Mouse (Mus musculus): Measurements from ENCODE around the gene Tbx4. TPM values are rescaled to one million over a fixed set of nuclear protein-coding genes. Genes with fewer than 3 reads are reported as not detected.

The Tbx4 gene
- total RNA-seq, 2 experiments from 2014 or later, result 1.7 to 2.6 TPM

DNA sequence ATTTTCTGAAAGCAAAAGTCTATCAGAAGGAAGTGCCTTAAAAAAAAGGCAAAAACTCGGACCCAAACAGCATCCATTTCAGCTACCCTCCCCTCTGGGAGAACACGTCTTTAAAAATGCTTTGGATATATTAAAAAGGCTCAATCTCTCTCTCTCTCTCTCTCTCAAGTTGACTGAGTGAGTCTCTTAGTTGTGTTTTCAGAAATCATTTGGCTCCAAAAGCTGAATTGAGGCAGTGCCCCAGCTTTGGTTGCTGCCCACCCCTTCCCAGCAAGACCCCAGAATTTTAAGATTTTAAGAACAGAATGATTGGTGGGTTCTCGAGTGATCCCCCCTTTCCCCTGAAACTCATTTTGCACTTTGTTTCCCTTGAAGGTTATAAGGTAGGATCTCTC, 7.9 kb downstream of the Tbx4 start:
- DNase-seq, result no peak
- intact Hi-C loops (cut with DNase I; ENCODE audit: low total_unique reads), result no loop called here

DNA sequence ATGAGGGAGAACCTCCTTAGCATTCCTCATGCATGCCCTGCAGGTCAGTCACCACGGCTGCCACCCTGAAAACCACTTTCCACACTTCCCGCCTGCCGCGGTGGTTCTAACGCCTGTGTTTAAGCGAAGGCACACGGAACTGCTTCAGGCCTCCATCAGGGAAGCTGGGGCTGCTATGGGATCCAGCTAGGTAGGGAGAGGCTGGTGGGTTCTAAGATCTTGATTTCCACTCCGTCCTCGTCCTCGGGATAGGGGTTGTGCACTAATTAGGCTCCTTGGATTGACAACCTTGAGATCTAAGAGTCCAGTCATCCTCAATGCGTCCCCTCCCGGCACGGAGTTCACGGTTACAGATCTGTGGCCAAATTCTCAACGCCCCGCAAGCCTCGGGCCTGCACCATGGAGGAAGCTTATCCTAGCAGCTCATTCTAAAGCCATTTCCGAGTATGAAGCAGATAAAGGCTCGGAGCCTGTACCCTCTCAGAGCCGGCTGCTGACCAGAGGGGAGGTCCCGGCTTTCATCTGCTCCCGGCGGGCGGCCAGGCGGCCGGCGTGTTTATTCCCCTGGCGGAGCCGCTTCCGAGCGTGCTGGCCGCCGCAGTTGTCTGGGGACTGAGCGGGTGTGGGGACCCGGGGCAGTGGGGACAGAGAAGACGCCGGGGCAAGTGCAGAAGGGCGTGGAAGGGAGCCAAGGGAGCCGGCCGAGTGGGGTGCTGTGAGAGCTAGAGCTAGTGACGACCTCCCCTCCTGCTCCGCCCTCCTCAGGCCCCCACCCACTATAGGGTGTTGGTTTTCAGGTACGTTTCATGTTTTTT, 8.7 kb downstream of the Tbx4 start:
- DNase-seq, result peak; percentile 51
- intact Hi-C loops (cut with DNase I; ENCODE audit: low total_unique reads), result no loop called here

DNA sequence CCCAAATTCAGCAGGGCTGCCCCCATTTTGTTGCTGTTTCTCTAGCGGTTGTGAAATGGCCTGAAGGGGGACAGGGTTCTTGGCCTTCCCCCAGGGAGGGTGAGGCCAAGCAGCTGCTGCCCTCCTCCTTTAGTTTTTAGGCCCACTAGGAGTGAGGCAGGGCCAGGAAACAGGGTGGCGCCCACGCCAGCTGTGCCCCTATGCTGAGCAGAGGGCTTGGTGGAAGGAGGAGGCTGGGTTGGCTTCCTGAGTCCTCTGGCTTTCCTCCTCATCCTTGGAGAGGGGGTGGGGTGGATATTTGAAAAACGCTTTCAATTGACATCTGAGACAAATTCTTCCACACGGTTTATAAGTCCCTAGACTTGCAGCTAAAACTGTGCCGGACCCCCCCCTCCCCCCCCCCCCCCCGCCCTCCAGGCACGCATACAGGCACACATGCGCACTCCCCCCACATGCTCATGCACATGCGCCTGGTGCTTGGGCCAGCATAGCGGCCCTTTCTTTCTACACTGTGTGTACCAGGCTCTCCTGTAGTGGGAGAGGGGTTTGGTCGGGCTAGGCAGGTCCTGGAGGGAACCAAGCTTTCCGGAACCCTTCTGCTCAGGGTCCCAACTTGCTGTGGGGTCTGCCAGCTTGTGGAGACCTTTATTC, 10.2 kb downstream of the Tbx4 start:
- no peak for DNase-seq
- intact Hi-C loops (cut with DNase I; ENCODE audit: low total_unique reads), result no loop called here

DNA sequence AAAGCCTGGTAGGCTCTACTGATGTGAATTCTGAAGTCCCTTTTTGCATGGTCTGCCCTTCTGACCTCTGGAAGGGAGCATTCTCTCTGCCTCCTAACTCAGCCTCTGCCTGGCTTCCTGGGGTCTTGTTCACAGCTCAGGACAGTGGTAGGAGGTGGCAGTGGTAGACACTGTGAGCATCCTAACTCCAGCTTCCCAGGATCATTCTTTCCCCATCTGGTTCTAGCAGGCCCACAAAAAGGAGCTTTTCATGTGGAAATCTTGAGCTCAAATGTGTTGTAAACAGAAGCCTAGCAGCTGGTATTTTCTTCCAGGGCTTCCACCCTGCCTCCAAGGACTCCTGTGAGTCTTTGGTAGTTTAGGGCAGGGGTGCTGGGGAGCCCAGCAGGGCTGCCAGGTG, 14.1 kb downstream of the Tbx4 start:
- intact Hi-C loops (cut with DNase I; ENCODE audit: low total_unique reads), result no loop called here
- DNase-seq, result no peak

DNA sequence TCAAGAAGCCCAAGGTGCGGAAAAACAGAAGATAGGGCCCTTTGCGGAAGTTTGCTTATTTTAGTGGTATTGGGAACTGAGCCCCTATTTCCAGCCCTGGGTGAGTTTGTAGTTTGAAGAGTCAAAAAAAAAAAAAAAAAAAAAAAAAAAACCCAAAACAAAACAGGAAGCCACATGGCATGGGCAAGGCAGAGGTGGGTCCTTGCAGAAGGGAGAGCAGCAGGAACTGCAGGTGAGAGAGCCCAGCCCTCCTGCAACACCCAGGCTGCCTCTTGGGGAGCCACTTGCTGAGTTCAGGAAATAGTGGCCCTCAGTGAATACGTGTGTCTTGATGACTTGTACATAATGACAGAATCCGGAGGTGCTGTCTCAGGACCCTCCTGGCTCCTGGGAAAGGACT, 23.3 kb downstream of the Tbx4 start:
- intact Hi-C loops (cut with DNase I; ENCODE audit: low total_unique reads), result no loop called here
- DNase-seq, result no peak

DNA sequence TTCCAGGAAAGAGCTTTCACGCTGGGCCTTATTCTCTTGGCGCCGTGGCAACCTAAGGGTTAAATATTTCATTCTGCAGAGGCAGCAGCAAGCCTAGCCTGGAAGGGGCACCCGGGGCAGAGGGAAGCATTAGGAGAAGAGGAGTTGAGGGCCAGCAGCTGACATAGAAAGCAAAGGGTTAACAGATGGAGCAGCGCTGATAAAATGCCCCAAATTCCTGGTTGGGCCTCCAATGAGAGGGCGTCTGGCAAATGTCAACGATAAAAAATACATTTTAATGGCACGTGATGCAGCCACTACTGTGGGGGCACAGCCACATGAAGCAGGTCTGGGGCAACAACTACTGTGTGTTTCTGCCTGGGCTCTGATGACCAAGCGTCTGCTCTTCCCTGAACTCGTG, 23.9 kb downstream of the Tbx4 start:
- no peak for DNase-seq
- intact Hi-C loops (cut with DNase I; ENCODE audit: low total_unique reads), result no loop called here

DNA sequence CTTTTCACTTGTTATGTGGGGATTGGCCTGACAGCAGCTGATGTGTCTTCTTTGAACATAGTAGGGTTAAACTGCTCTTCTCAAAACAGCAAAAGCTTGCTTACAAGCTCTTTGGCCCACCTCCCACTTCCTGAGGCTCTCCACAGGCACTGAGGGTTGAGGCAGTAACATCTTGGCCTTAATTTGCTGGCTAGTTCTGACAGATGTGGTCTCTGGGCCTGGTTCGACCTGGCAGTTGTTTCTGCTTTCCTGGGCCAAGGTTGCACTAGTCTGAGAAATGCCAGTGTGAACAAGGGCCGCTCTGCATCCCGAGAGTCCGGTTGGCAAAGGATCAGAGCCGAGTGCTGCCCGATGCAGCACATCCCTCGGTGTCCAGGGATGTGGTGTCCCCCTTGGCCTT, 27.3 kb downstream of the Tbx4 start:
- peak; percentile 52 for DNase-seq
- intact Hi-C loops (cut with DNase I; ENCODE audit: low total_unique reads), result no loop called here

DNA sequence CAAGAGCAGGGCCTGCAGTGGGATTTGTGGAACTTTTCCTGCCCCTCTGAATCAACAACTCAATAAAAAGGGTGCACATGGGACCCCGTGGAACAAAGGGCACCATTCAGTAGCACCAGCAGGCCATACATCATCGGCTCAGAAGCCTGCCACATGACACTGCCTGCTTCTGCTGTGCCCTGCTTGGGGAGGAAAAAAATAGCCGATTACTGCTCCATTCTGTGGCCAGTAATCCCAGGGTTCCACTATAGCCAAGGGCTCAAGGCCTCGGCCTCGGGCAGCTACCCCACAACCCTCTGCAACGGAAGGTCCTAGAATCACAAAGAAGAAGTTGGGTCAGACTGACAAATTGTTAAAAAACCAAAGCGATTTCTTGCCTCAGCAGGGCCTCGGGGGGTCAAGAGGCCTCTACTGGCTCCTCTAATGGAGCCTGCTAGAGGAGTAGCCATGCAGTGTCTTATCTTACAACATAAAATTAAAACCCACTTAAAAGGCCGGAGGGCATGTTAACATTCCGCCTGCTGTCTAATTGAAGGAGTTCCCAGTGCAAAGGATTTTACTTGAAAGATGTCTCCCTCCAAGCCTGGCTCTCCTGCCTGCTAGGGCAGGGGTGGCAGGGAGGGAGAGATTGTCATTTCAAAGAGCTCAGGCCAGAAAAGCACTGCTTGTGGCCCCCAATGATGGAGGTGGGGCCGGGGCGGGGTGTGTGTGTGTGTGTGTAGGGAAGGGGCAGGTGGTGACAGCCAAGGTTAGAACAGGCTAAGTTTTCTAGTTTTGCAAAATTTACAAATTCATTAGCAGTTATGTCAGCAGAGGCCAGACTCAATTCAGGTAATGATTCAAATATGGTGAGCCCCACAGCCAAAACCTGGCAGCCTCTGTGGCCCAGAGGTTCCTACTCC, 31.1 kb downstream of the Tbx4 start:
- intact Hi-C loops (cut with DNase I; ENCODE audit: low total_unique reads), result no loop called here
- no peak for DNase-seq

DNA sequence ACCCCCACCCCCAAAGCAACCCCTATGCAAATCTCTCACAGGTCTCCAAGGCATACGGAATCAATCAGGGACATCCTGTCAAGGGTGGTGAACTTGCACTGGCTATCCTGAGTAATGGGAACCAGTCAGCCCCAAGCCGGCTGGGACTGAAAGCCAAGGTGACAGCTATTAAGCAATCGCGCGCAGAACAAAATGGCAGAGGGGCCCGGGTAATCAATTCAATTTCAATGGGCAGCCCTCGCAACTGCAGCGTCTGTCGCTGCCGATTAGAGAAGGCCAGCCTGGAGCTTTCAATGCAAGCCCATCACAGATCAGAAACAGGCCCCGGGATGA, 31.7 kb downstream of the Tbx4 start:
- intact Hi-C loops (cut with DNase I; ENCODE audit: low total_unique reads), result no loop called here
- no peak for DNase-seq

DNA sequence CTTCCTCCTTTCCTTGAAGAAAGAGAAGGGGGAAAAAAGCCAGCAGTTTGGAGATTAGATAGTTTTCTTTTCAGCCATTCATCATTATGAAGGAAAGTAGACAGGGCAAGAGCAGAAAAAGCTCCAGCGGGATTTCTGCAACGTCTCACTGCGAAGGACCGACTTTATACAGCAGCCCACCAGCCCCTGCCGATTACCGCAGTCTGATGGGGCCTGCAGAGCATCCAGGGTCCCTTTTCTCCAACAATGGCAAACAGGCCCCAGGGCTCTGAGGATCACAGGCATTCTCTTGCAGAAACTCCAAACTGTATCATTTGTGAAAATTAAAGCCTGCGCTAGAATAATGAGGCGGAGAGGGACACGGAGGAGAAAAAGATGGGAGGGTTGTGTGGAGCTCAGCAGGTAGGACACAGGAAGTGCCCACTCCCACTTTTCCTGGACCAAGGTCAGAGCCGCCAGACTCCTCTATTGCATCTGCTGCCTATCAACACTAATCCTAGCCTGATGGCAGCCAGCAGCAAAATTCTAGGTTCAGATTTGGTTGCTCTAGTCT, 32.2 kb downstream of the Tbx4 start:
- DNase-seq, result no peak
- intact Hi-C loops (cut with DNase I; ENCODE audit: low total_unique reads), result no loop called here

DNA sequence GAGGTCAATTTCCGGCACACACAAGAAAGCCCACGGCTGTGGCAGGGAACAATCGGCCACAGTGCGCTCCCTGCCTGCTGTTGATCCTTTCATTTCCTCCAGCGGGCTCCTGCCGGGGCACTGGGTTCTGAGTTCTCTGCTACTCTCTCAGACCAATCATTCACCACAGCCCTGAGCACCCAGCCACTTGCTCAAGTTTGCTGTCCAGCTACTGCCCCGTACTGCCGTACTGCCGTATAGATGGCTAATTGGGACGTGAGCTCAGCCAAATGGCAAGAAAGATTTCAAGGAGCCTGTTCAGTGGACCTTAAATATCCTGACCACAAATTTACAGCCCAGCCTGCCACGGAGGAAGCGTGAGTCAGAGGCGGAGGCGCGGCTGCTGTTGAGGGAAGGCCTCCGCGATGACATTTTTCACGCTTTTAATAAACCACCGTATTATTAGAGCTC, 39.1 kb downstream of the Tbx4 start:
- DNase-seq, result peak; percentile 34
- intact Hi-C loops (cut with DNase I; ENCODE audit: low total_unique reads), result no loop called here

DNA sequence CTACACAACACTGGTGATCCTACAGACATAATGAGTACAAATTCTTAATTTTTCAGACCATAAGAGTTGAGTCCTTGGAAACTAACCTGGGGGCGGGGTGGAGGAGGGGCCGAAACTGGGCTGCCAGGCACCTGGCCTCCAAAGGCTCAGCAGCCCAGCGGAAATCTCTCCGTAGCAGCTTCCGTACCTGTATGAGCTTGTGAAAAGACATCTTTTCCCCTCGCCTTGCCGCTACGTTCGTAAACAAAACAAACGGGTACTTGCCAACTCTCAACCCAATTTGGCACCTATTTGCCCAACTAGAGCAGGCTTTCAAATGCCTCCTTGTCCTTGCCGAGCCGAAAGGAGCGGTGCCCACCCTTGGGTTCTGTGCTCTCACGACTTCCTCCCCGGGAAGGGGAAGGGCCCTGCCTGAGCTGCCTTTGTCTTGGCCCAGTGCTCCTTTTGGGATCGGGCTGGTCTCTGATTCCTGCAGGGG, 40.1 kb downstream of the Tbx4 start:
- DNase-seq, result no peak
- intact Hi-C loops (cut with DNase I; ENCODE audit: low total_unique reads), result no loop called here

DNA sequence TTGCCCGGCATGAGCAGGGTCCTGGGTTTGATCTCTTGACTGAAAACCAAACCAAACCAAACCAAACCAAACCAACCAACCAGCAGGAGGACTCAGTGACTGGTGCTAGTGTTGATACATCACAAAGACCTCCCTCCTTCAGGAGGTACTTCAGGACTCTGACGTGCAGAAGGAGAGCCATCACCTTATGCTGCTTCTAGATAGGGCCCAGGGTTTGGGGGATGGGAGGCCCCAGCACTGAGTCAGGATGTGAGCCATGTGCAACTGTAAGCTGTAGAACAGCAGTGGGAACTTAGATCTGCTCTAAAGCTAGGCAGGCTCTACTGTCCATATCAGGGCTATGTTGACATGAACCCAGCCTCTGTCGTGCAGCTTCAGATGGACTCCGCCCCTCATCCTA, 41.9 kb downstream of the Tbx4 start:
- intact Hi-C loops (cut with DNase I; ENCODE audit: low total_unique reads), result no loop called here
- no peak for DNase-seq

DNA sequence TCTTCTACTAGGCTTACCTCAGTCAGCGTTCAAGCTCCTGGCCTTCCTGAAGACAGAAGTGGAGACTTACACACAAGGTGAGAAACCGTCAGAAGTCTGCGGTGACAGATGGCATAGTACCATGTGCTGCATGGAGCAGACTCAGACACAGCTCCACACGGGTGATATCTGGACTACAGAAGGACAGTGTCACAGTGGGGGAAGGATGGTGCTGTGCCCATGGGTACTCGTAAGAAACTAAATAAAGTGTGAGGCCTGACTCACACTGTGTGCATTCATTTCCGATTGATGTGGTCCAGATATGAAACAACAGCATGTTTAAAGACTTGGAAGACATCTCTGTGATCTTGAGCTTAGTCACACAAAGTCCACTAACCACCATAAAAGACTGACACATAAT, 43.4 kb downstream of the Tbx4 start:
- no peak for DNase-seq
- intact Hi-C loops (cut with DNase I; ENCODE audit: low total_unique reads), result no loop called here

DNA sequence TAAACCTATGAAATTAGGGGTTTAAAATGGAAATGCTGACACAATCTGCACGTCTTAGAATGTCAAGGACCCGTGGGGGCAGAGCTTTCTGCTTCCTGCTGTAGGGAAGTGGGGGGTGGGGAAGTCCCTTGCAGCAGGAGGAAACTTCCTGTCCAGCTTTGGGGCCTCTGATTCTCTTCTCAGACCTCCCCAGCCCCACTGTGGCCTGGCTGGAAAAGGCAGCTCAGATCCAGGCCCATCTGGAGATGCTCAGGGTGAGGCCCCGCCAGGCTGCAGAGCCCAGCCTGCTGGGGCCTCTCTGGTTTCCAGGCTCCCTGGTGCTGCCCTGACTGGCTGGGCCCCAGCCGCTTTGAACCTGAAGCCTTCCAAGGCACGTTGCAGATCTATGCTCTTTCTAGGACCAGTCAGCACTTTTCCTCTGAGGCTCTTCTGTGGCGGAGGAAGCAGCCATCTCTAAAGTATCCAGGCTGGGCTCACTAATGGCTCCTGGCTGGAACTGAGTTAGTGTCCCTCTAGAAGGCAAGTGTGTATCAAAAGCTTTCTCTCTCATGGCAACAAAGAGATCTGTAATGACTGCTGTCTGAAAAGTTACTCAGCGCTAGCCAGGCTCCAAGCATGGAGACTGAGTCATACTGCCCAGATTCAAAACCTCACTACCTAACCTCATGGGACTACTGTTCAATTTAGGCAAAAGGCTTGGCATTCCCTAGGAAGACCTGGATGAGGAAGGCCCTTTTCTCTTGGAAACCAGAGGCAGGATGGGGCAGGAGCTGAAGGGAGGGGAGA, 55.8 kb downstream of the Tbx4 start:
- DNase-seq, result peak; percentile 76
- intact Hi-C loops (cut with DNase I; ENCODE audit: low total_unique reads), result no loop called here

DNA sequence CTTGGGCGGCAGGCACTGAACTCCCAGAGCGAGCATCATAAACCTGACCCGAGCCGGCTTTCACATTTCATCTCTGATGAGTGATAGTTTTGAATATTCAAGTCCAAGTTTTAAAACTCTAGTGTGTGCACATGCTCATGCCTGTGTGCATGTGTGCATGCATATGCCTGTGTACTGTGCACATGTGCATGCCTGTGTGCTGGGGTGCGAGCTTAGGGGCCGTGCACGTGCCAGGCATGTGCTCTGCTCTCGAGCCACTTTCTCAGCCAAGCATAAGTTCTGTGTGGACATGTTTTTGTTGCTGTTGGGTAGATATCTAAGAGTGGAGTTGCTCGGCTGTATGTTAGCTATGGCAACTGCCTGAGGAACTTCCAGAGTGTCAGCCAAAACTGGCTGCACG, 62.5 kb downstream of the Tbx4 start:
- intact Hi-C loops (cut with DNase I; ENCODE audit: low total_unique reads), result no loop called here
- no peak for DNase-seq

DNA sequence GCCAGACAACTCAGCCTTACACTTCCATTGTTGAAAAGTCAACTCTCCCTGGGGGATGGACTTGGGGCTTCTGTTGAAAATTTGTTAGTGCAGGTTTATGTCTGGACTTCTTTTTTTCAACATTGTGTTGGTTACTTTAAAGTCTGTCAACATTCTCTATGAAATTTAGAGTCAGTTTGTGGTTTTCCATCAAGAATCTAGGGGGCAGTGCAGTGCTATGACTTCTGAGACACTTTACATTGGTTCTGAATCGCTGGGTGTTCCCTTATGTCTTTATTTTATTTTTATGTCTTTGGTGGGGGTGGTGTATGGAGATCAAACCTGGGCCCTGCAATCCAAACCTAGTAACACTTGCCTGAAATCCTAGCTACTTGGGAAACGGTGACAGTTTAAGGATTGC, 63.5 kb downstream of the Tbx4 start:
- no peak for DNase-seq
- intact Hi-C loops (cut with DNase I; ENCODE audit: low total_unique reads), result no loop called here

DNA sequence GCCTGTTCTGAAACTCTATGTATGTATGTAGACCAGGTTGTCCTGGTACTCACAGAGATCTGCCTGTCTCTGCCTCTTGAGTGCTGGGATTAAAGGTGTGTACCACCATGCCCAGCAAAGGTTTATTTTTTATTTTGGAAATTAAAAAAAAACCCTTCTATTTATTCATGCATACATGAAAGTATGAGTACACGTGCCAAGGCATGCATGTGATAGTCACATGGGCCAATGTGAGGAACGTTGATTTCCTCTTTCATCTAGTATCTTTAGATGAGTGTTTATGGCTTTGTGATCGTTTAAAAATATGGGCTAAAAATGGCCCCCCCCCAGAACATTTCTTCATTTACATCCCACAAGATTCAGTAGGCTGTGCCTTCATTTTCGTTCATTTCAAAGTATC, 66.3 kb downstream of the Tbx4 start:
- no peak for DNase-seq
- intact Hi-C loops (cut with DNase I; ENCODE audit: low total_unique reads), result no loop called here

DNA sequence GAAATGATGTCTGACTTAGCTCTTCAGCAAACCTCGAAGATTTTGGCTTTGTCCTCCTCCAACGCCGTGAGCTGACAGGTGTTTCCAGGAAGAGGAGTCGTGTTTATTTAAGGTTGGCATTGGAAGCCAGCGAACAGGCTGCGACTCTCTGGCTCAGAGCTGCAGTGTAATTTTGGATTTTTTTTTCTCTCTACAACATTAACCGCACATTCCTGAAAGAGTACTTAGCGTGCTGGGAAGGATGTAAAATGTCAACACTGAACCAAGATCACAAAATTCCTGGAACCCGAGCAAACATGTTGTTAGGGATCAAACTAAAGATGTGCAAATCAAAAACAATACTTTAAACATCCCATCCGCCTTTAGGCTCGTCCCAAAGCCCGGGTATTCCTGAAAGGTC, 69.4 kb downstream of the Tbx4 start:
- no peak for DNase-seq
- intact Hi-C loops (cut with DNase I; ENCODE audit: low total_unique reads), result no loop called here
